In the genomic region with DNA sequence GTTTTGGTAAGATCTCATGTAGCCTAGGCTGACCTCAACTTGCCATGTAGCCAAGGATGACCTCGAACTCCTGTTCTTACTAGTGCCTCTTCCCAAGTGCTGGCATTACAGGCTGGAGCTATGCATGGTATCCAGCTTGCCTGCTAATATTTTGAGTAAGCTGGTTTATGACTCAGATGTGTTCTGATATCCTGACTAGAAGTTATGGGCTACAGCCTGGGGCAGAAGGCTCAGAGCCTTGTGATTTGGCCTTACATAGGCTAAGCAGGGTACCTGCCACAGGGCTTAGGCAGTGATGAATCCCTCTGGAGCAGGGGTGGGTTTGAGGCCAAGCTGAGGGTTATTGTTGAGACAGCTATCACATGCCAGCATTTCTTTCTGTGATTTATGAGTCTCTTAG, we compare ENCODE assay signal across 16 mouse cellular contexts.
"Had no signal": no experiment of that assay in that cellular context is flagged by ENCODE, and none has a peak within 500 bp of the region (broad histone marks: within the 10 kb centered on the region; RNA-seq: fewer than 3 reads in every experiment).

No protein-coding gene starts in this region.

- H3K27ac ChIP-seq: neural tube, embryonic 13.5 days; neural tube, embryonic 15.5 days; stomach, embryonic 15.5 days; stomach, postnatal 0 days had no signal

- H3K9ac ChIP-seq: neural tube, embryonic 13.5 days; neural tube, embryonic 15.5 days; stomach, embryonic 15.5 days had no signal

- H3K36me3 ChIP-seq: neural tube, embryonic 15.5 days; stomach, embryonic 15.5 days had no signal

- H3K4me3 ChIP-seq: neural tube, embryonic 13.5 days; neural tube, embryonic 15.5 days; stomach, embryonic 15.5 days had no signal

- DNase-seq: retina, postnatal 1 day; right cerebral cortex, adult 18-20 months; right cerebral cortex, postnatal 14 days; right cerebral cortex, postnatal 25 days; right cerebral cortex, postnatal 4 days; spleen, adult 18-20 months; thymus, adult 18-20 months; thymus, adult 2 months; thymus, postnatal 14 days; thymus, postnatal 25 days; thymus, postnatal 36 days; thymus, postnatal 4 days had no signal

- H3K27me3 ChIP-seq: neural tube, embryonic 13.5 days; neural tube, embryonic 15.5 days; stomach, embryonic 15.5 days had no signal

- H3K4me2 ChIP-seq: neural tube, embryonic 13.5 days; neural tube, embryonic 15.5 days; stomach, embryonic 15.5 days had no signal

- H3K9me3 ChIP-seq: neural tube, embryonic 13.5 days; neural tube, embryonic 15.5 days; stomach, embryonic 15.5 days had no signal
